Mouse (Mus musculus) thymus, adult 2 months (tissue): ENCODE measurements around the gene Acyp2.

Experiments
- CTCF ChIP-seq: fragments of 200-500 bp; IDR thresholded peaks from 2 replicates; pipeline ENCODE4 v1.5.1; 2012; ENCODE audit warnings: mild to moderate bottlenecking, control low read depth, low read length, moderate library complexity, borderline replicate concordance; ENCODE audit not compliant: control insufficient read depth, poor library complexity, insufficient read depth; ENCODE audit errors: extremely low read depth
- POLR2A ChIP-seq: fragments of 200-500 bp; IDR thresholded peaks from 2 replicates; pipeline ENCODE4 v1.6.1; 2012; ENCODE audit warnings: mild to moderate bottlenecking, low read length, control low read depth, moderate library complexity; ENCODE audit not compliant: control insufficient read depth, poor library complexity, insufficient read depth; ENCODE audit errors: extremely low read depth

DNA sequence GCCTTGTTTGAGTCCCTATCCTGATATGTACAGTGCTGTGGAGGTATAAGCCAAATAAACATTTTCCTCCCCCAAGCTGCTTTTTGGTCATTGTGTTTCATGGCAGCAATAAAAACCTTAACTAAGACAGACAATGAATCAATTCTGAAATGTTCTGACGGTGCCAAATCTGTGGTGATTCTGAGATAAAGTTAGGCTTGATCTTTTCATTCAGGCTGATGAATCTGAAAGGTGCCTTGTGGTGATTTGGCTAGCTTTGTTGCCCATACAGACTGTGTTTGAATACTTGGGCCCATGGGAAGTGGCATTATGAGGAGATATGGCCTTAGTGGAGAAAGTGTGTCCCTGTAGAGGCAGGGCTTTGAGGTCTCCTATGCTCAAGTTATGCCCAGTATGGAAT lies 1.0 kb upstream of the Acyp2 start:
- TF ChIP-seq POLR2A (no peak), CTCF (no peak)
